Mouse (Mus musculus): ENCODE measurements around the gene Ceacam2. TPM values are rescaled to one million over a fixed set of nuclear protein-coding genes. Genes with fewer than 3 reads are reported as not detected.
"Not testable (repeated sequence)": the region's sequence is repeated elsewhere in the genome, so short reads cannot be mapped to it uniquely, and the experiment has no call there.

Gene Ceacam2
- 36.3 and 41.2 TPM in 2 replicates for polyA plus RNA-seq (2012; rRNA removed)

GRCm38 (mm10) chr7:25539376-25539907, at the start of gene Ceacam2:
TSS of gene Ceacam2 (minus strand) at chr7:25539857.
- H3K4me3 ChIP-seq (ENCODE audit: insufficient read depth, low read depth, low read length); H3K27ac ChIP-seq (ENCODE audit: insufficient read depth, low read depth, low read length); H3K36me3 ChIP-seq (ENCODE audit: control insufficient read depth, insufficient read depth, low read length); H3K4me1 ChIP-seq (ENCODE audit: control insufficient read depth, insufficient read depth, low read length); DNase-seq; H3K27me3 ChIP-seq (replicated peaks; ENCODE audit: control insufficient read depth, insufficient read depth, low read length): not testable (repeated sequence)
- 60% methylated on average over 3 of the region's 3 CpGs for WGBS

- TF ChIP-seq CTCF (conservative IDR thresholded peaks at IDR 0.05; ENCODE audit: insufficient read depth, insufficient read length, low read depth, low read length): no peak
- no peak for TF ChIP-seq POLR2A (IDR thresholded peaks at IDR 0.05; ENCODE audit: low read depth, low read length)
- H3K27me3 ChIP-seq (replicated peaks; ENCODE audit: control insufficient read depth, insufficient read depth, low read length): no peaks in the 10 kb centered on the region
- 84% methylated on average over 9 of the region's 9 CpGs for WGBS
- no peaks in the 10 kb centered on the region for H3K36me3 ChIP-seq (ENCODE audit: control insufficient read depth, insufficient read depth, low read length)
- H3K27ac ChIP-seq (ENCODE audit: insufficient read depth, low read depth, low read length): no peak overlapping the region
- no peak overlapping the region for H3K4me3 ChIP-seq (ENCODE audit: insufficient read depth, low read depth, low read length)
- H3K4me1 ChIP-seq (ENCODE audit: control insufficient read depth, insufficient read depth, low read length): no peaks in the 10 kb centered on the region
- DNase-seq: no peak
Observed at GRCm38 (mm10) chr7:25585351-25586204, 45.9 kb upstream of the Ceacam2 start.

- DNase-seq: no peak
- Histone ChIP-seq H3K27me3 (replicated peaks; ENCODE audit: control insufficient read depth, insufficient read depth, low read length) (no peaks in the 10 kb centered on the region), H3K4me1 (ENCODE audit: control insufficient read depth, insufficient read depth, low read length) (no peaks in the 10 kb centered on the region), H3K36me3 (ENCODE audit: control insufficient read depth, insufficient read depth, low read length) (no peaks in the 10 kb centered on the region), H3K4me3 (ENCODE audit: insufficient read depth, low read depth, low read length) (no peak overlapping the region), H3K27ac (ENCODE audit: insufficient read depth, low read depth, low read length) (no peak overlapping the region)
- TF ChIP-seq CTCF (conservative IDR thresholded peaks at IDR 0.05; ENCODE audit: insufficient read depth, insufficient read length, low read depth, low read length) (no peak), POLR2A (IDR thresholded peaks at IDR 0.05; ENCODE audit: low read depth, low read length) (no peak)
- 87% methylated on average over 5 of the region's 5 CpGs for WGBS
Observed at GRCm38 (mm10) chr7:25584651-25585050, 45.0 kb upstream of the Ceacam2 start.

- no peak overlapping the region for H3K27ac ChIP-seq (ENCODE audit: insufficient read depth, low read depth, low read length)
- whole genome bisulfite sequencing: 90% methylated on average over 15 of the region's 15 CpGs
- H3K27me3 ChIP-seq (replicated peaks; ENCODE audit: control insufficient read depth, insufficient read depth, low read length): no peaks in the 10 kb centered on the region
- DNase-seq: no peak
- no peak for TF ChIP-seq POLR2A (IDR thresholded peaks at IDR 0.05; ENCODE audit: low read depth, low read length)
- TF ChIP-seq CTCF (conservative IDR thresholded peaks at IDR 0.05; ENCODE audit: insufficient read depth, insufficient read length, low read depth, low read length): no peak
- no peaks in the 10 kb centered on the region for H3K4me1 ChIP-seq (ENCODE audit: control insufficient read depth, insufficient read depth, low read length)
- H3K4me3 ChIP-seq (ENCODE audit: insufficient read depth, low read depth, low read length): no peak overlapping the region
- no peaks in the 10 kb centered on the region for H3K36me3 ChIP-seq (ENCODE audit: control insufficient read depth, insufficient read depth, low read length)
Observed at GRCm38 (mm10) chr7:25582301-25582810, 42.7 kb upstream of the Ceacam2 start.

GRCm38 (mm10) chr7:25579441-25579840, 39.8 kb upstream of the Ceacam2 start:
- Histone ChIP-seq H3K27me3 (replicated peaks; ENCODE audit: control insufficient read depth, insufficient read depth, low read length) (no peaks in the 10 kb centered on the region), H3K27ac (ENCODE audit: insufficient read depth, low read depth, low read length) (no peak overlapping the region)
- WGBS: 83% methylated on average over 10 of the region's 10 CpGs

GRCm38 (mm10) chr7:25576793-25577437, 37.3 kb upstream of the Ceacam2 start:
- not testable (repeated sequence) for H3K36me3 ChIP-seq (ENCODE audit: control insufficient read depth, insufficient read depth, low read length); H3K27me3 ChIP-seq (replicated peaks; ENCODE audit: control insufficient read depth, insufficient read depth, low read length); H3K4me3 ChIP-seq (ENCODE audit: insufficient read depth, low read depth, low read length); H3K27ac ChIP-seq (ENCODE audit: insufficient read depth, low read depth, low read length)
- DNase-seq: peak; percentile 53
- 30% methylated on average over 14 of the region's 14 CpGs for WGBS
- peaks cover 17% of the 10 kb centered on the region; the same call in 1 of the 2 replicates for H3K4me1 ChIP-seq (ENCODE audit: control insufficient read depth, insufficient read depth, low read length)

More at GRCm38 (mm10) chr7:25579441-25579840, 39.8 kb upstream of the Ceacam2 start:
- no peaks in the 10 kb centered on the region for H3K36me3 ChIP-seq (ENCODE audit: control insufficient read depth, insufficient read depth, low read length)
- DNase-seq: no peak
- peaks cover 17% of the 10 kb centered on the region; the same call in 1 of the 2 replicates for H3K4me1 ChIP-seq (ENCODE audit: control insufficient read depth, insufficient read depth, low read length)
- H3K4me3 ChIP-seq (ENCODE audit: insufficient read depth, low read depth, low read length): no peak overlapping the region
- TF ChIP-seq CTCF (conservative IDR thresholded peaks at IDR 0.05; ENCODE audit: insufficient read depth, insufficient read length, low read depth, low read length) (no peak), POLR2A (IDR thresholded peaks at IDR 0.05; ENCODE audit: low read depth, low read length) (no peak)

GRCm38 (mm10) chr7:25576308-25576707, 36.7 kb upstream of the Ceacam2 start:
- H3K27ac ChIP-seq (ENCODE audit: insufficient read depth, low read depth, low read length); DNase-seq; H3K36me3 ChIP-seq (ENCODE audit: control insufficient read depth, insufficient read depth, low read length); H3K27me3 ChIP-seq (replicated peaks; ENCODE audit: control insufficient read depth, insufficient read depth, low read length); H3K4me3 ChIP-seq (ENCODE audit: insufficient read depth, low read depth, low read length): not testable (repeated sequence)
- peaks cover 17% of the 10 kb centered on the region; the same call in 1 of the 2 replicates for H3K4me1 ChIP-seq (ENCODE audit: control insufficient read depth, insufficient read depth, low read length)
- 42% methylated on average over 6 of the region's 6 CpGs for WGBS

Measured in kidney, adult 2 months (tissue).